Mouse (Mus musculus) right cerebral cortex, postnatal 14 days (tissue): ENCODE data around the gene Upk3b.
A peak's percentile ranks its signal among the peaks of the same experiment; 100 is the strongest.

Experiments used
- DNase-seq: peaks from one replicate; pipeline ENCODE4 v3.0.0; 2022

Gene Upk3b

GRCm38 (mm10) chr5:136038258-136039214 lies at the start of gene Upk3b:
Upk3b (plus strand) TSS chr5:136038496.
- DNase-seq, result no peak

- no peak for DNase-seq
Measured at GRCm38 (mm10) chr5:135990601-135991000, 47.7 kb upstream of the Upk3b start.

- DNase-seq, result no peak
Measured at GRCm38 (mm10) chr5:135993381-135993965, 44.8 kb upstream of the Upk3b start.

GRCm38 (mm10) chr5:135994335-135994724 lies 44.0 kb upstream of the Upk3b start:
- no peak for DNase-seq

- DNase-seq, result peak; percentile 87
Measured at GRCm38 (mm10) chr5:135994725-135995687, 43.3 kb upstream of the Upk3b start, which contains the start of gene Dtx2. Dtx2 (plus strand) TSS chr5:135994800.

GRCm38 (mm10) chr5:135996162-135996561 lies 42.1 kb upstream of the Upk3b start:
- DNase-seq, result no peak

GRCm38 (mm10) chr5:136001222-136001621 lies 37.1 kb upstream of the Upk3b start:
- no peak for DNase-seq

GRCm38 (mm10) chr5:136002325-136002724 lies 36.0 kb upstream of the Upk3b start:
- DNase-seq, result no peak

- no peak for DNase-seq
Measured at GRCm38 (mm10) chr5:136002751-136003151, 35.5 kb upstream of the Upk3b start.

GRCm38 (mm10) chr5:136004537-136004936 lies 33.8 kb upstream of the Upk3b start:
- no peak for DNase-seq

GRCm38 (mm10) chr5:136007745-136008144 lies 30.6 kb upstream of the Upk3b start:
- DNase-seq, result no peak

GRCm38 (mm10) chr5:136014877-136015276 lies 23.4 kb upstream of the Upk3b start:
- no peak for DNase-seq

- no peak for DNase-seq
Measured at GRCm38 (mm10) chr5:136015586-136015985, 22.7 kb upstream of the Upk3b start.

GRCm38 (mm10) chr5:136016014-136016876 lies 22.1 kb upstream of the Upk3b start:
- DNase-seq, result no peak

- DNase-seq, result no peak
Measured at GRCm38 (mm10) chr5:136017262-136017661, 21.0 kb upstream of the Upk3b start.

- DNase-seq, result no peak
Measured at GRCm38 (mm10) chr5:136018726-136019125, 19.6 kb upstream of the Upk3b start.

- DNase-seq, result no peak
Measured at GRCm38 (mm10) chr5:136019907-136020306, 18.4 kb upstream of the Upk3b start.

- DNase-seq, result no peak
Measured at GRCm38 (mm10) chr5:136025712-136026111, 12.6 kb upstream of the Upk3b start.

GRCm38 (mm10) chr5:136026859-136027258 lies 11.4 kb upstream of the Upk3b start:
- no peak for DNase-seq

GRCm38 (mm10) chr5:136027612-136028311 lies 10.5 kb upstream of the Upk3b start:
- no peak for DNase-seq

GRCm38 (mm10) chr5:136034868-136035267 lies 3.4 kb upstream of the Upk3b start:
- no peak for DNase-seq
